Mouse (Mus musculus): Measurements from ENCODE around the gene Tmed11. TPM values are rescaled to one million over a fixed set of nuclear protein-coding genes. Genes with fewer than 3 reads are reported as not detected.

Tmed11 gene
- polyA plus RNA-seq, 1 experiment, result not detected

- H3K27ac ChIP-seq (replicated peaks; ENCODE audit: low read depth, low read length), result no peak overlapping the region
Observed at GRCm38 (mm10) chr5:108727425-108727824, 67.7 kb downstream of the Tmed11 start.

More at GRCm38 (mm10) chr5:108727425-108727824, 67.7 kb downstream of the Tmed11 start:
- Histone ChIP-seq H3K4me3 (ENCODE audit: insufficient read depth, low read depth, low read length) (no peak overlapping the region), H3K4me1 (ENCODE audit: control insufficient read depth, insufficient read depth, insufficient read length, low read length) (no peaks in the 10 kb centered on the region)

Other genes with a start within 250 kb of the Tmed11 start
- gene Cplx1, start 245.3 kb downstream of the Tmed11 start, polyA plus RNA-seq (2012; ENCODE audit: insufficient read depth, insufficient read length, missing spikeins), result not detected in 2 replicates
- 30.4 and 32.8 TPM in 2 replicates for gene Gak, start 165.6 kb downstream of the Tmed11 start, polyA plus RNA-seq (2012; ENCODE audit: insufficient read depth, insufficient read length, missing spikeins)
- gene Tmem175, start 165.6 kb downstream of the Tmed11 start, polyA plus RNA-seq (2012; ENCODE audit: insufficient read depth, insufficient read length, missing spikeins), result 12.0 and 12.1 TPM in 2 replicates
- gene Idua, start 135.0 kb downstream of the Tmed11 start, polyA plus RNA-seq (2012; ENCODE audit: insufficient read depth, insufficient read length, missing spikeins), result 3.4 and 6.3 TPM in 2 replicates
- 3.4 and 3.7 TPM in 2 replicates for gene Dgkq, start 125.7 kb downstream of the Tmed11 start, polyA plus RNA-seq (2012; ENCODE audit: insufficient read depth, insufficient read length, missing spikeins)
- gene Slc26a1, start 119.8 kb downstream of the Tmed11 start, polyA plus RNA-seq (2012; ENCODE audit: insufficient read depth, insufficient read length, missing spikeins), result not detected in 2 replicates
- 68.8 and 70.5 TPM in 2 replicates for gene Fgfrl1, start 103.0 kb downstream of the Tmed11 start, polyA plus RNA-seq (2012; ENCODE audit: insufficient read depth, insufficient read length, missing spikeins)
- not detected in 2 replicates for gene Rnf212, start 20.4 kb downstream of the Tmed11 start, polyA plus RNA-seq (2012; ENCODE audit: insufficient read depth, insufficient read length, missing spikeins)
- gene Vmn2r8, start 13.5 kb upstream of the Tmed11 start, polyA plus RNA-seq (2012; ENCODE audit: insufficient read depth, insufficient read length, missing spikeins), result not detected in 2 replicates
- not detected in 2 replicates for gene Vmn2r9, start 57.2 kb upstream of the Tmed11 start, polyA plus RNA-seq (2012; ENCODE audit: insufficient read depth, insufficient read length, missing spikeins)
- not detected in 2 replicates for gene Vmn2r10, start 211.2 kb upstream of the Tmed11 start, polyA plus RNA-seq (2012; ENCODE audit: insufficient read depth, insufficient read length, missing spikeins)

Data from brown adipose tissue, adult 24 weeks (tissue).